Mouse (Mus musculus): ENCODE data around the gene Gls2. TPM values are rescaled to one million over a fixed set of nuclear protein-coding genes. Genes with fewer than 3 reads are reported as not detected.

Gls2 gene
- polyA plus RNA-seq, 1 experiment from 2014 or later, result 2.5 TPM

DNA sequence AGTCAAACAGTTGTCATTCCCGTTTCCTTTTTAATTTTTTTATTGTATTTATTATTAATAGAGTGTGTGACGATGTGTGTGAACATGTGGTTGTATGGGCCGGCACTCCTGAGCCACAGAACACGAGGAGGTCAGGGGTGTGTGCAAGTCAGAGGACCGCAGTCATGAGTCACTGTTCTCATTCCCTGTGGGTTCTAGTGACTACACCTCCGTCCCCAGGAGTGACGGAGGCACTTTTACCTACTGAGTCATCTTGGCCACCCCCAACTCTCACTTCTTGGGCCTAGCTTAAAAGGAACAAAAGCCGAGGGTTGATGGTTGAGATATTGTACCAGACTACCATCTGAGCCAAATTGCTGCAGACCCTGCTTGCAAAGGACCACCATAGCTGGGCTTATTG lies 62.1 kb downstream of the Gls2 start:
- Histone ChIP-seq H3K27ac (replicated peaks) (no peak overlapping the region), H3K4me3 (replicated peaks) (no peak overlapping the region), H3K4me1 (no peaks in the 10 kb centered on the region), H3K36me3 (peaks cover 20% of the 10 kb centered on the region), H3K9me3 (replicated peaks) (no peaks in the 10 kb centered on the region), H3K4me2 (replicated peaks) (no peak overlapping the region), H3K27me3 (no peaks in the 10 kb centered on the region), H3K9ac (no peak overlapping the region)
- 77% methylated on average over 8 of the region's 8 CpGs for WGBS
- no peak for ATAC-seq (ENCODE audit: insufficient number of reproducible peaks, low FRiP score, low TSS enrichment, low read depth)

DNA sequence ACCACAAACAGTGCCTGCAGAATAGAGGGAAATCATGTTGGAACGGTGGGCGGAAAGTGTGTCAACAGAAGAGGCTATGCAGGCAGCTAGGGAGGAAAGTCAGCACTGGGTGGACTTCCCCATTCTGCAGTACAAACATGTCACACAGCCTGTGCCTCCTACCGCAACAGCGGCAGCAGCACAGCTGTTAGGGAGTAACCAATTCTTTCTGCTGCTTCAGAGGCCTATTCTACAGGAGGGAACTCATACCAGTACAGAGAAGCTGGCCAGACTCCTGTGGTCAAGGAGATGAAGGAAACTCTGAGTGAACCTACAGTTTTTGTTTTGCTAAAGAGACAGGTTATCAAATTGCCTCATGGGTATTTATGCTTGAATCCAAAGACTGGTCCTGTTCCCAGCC lies 64.7 kb downstream of the Gls2 start:
- Histone ChIP-seq H3K9ac (no peak overlapping the region), H3K9me3 (replicated peaks) (no peaks in the 10 kb centered on the region), H3K27ac (replicated peaks) (no peak overlapping the region), H3K4me3 (replicated peaks) (no peak overlapping the region), H3K27me3 (no peaks in the 10 kb centered on the region), H3K4me2 (replicated peaks) (no peak overlapping the region), H3K36me3 (no peaks in the 10 kb centered on the region), H3K4me1 (no peaks in the 10 kb centered on the region)
- ATAC-seq (ENCODE audit: insufficient number of reproducible peaks, low FRiP score, low TSS enrichment, low read depth), result no peak
- WGBS, result 71% methylated on average over 4 of the region's 4 CpGs

Other genes with a start within 250 kb of the Gls2 start
- 0.38 and 1.1 TPM in 2 replicates for gene Hsd17b6, start 186.8 kb upstream of the Gls2 start, polyA plus RNA-seq (2015; fragmentation: Nextera tagmentation; extraction: Ambion mirVana)
- gene Prim1, start 179.3 kb upstream of the Gls2 start, polyA plus RNA-seq (2015; fragmentation: Nextera tagmentation; extraction: Ambion mirVana), result 65.6 and 68.6 TPM in 2 replicates
- 690 and 754 TPM in 2 replicates for gene Naca, start 158.9 kb upstream of the Gls2 start, polyA plus RNA-seq (2015; fragmentation: Nextera tagmentation; extraction: Ambion mirVana)
- 453 and 461 TPM in 2 replicates for gene Ptges3, start 135.5 kb upstream of the Gls2 start, polyA plus RNA-seq (2015; fragmentation: Nextera tagmentation; extraction: Ambion mirVana)
- gene Atp5b, start 111.2 kb upstream of the Gls2 start, polyA plus RNA-seq (2015; fragmentation: Nextera tagmentation; extraction: Ambion mirVana), result 1,910 and 2,016 TPM in 2 replicates
- 11.0 and 12.2 TPM in 2 replicates for gene Baz2a, start 102.9 kb upstream of the Gls2 start, polyA plus RNA-seq (2015; fragmentation: Nextera tagmentation; extraction: Ambion mirVana)
- 40.1 and 41.6 TPM in 2 replicates for gene Rbms2, start 14.2 kb upstream of the Gls2 start, polyA plus RNA-seq (2015; fragmentation: Nextera tagmentation; extraction: Ambion mirVana)
- gene Spryd4, start 17.4 kb downstream of the Gls2 start, polyA plus RNA-seq (2015; fragmentation: Nextera tagmentation; extraction: Ambion mirVana), result 30.8 TPM in 2 replicates
- 0.23 and 0.28 TPM in 2 replicates for gene Mip, start 31.4 kb downstream of the Gls2 start, polyA plus RNA-seq (2015; fragmentation: Nextera tagmentation; extraction: Ambion mirVana)
- 43.8 and 48.1 TPM in 2 replicates for gene Timeless, start 37.6 kb downstream of the Gls2 start, polyA plus RNA-seq (2015; fragmentation: Nextera tagmentation; extraction: Ambion mirVana)
- gene Apon, start 59.6 kb downstream of the Gls2 start, polyA plus RNA-seq (2015; fragmentation: Nextera tagmentation; extraction: Ambion mirVana), result 0.27 TPM in 1 of 2 replicates, not detected in the other
- gene Apof, start 74.2 kb downstream of the Gls2 start, polyA plus RNA-seq (2015; fragmentation: Nextera tagmentation; extraction: Ambion mirVana), result not detected in 2 replicates
- gene Stat2, start 76.1 kb downstream of the Gls2 start, polyA plus RNA-seq (2015; fragmentation: Nextera tagmentation; extraction: Ambion mirVana), result 15.0 and 17.0 TPM in 2 replicates
- 0.35 TPM in 1 of 2 replicates, not detected in the other for gene Il23a, start 104.3 kb downstream of the Gls2 start, polyA plus RNA-seq (2015; fragmentation: Nextera tagmentation; extraction: Ambion mirVana)
- gene Pan2, start 108.9 kb downstream of the Gls2 start, polyA plus RNA-seq (2015; fragmentation: Nextera tagmentation; extraction: Ambion mirVana), result 27.6 and 32.0 TPM in 2 replicates
- gene Cnpy2, start 128.0 kb downstream of the Gls2 start, polyA plus RNA-seq (2015; fragmentation: Nextera tagmentation; extraction: Ambion mirVana), result 319 and 363 TPM in 2 replicates
- 164 and 180 TPM in 2 replicates for gene Cs, start 143.3 kb downstream of the Gls2 start, polyA plus RNA-seq (2015; fragmentation: Nextera tagmentation; extraction: Ambion mirVana)
- 19.4 and 20.4 TPM in 2 replicates for gene Coq10a, start 174.5 kb downstream of the Gls2 start, polyA plus RNA-seq (2015; fragmentation: Nextera tagmentation; extraction: Ambion mirVana)
- 11.0 and 12.1 TPM in 2 replicates for gene Ankrd52, start 182.7 kb downstream of the Gls2 start, polyA plus RNA-seq (2015; fragmentation: Nextera tagmentation; extraction: Ambion mirVana)
- 0.13 TPM in 1 of 2 replicates, not detected in the other for gene Slc39a5, start 206.8 kb downstream of the Gls2 start, polyA plus RNA-seq (2015; fragmentation: Nextera tagmentation; extraction: Ambion mirVana)
- 66.2 and 75.7 TPM in 2 replicates for gene Nabp2, start 217.0 kb downstream of the Gls2 start, polyA plus RNA-seq (2015; fragmentation: Nextera tagmentation; extraction: Ambion mirVana)
- 44.0 and 45.0 TPM in 2 replicates for gene Rnf41, start 217.2 kb downstream of the Gls2 start, polyA plus RNA-seq (2015; fragmentation: Nextera tagmentation; extraction: Ambion mirVana)